Mouse (Mus musculus): ENCODE measurements around the gene Klhl36. TPM values are rescaled to one million over a fixed set of nuclear protein-coding genes. Genes with fewer than 3 reads are reported as not detected.

Gene Klhl36
- 10.8 and 11.1 TPM in 2 replicates for polyA plus RNA-seq (2016; fragmentation: Nextera tagmentation; extraction: Ambion mirVana)

GRCm38 (mm10) chr8:119861706-119862389, at the start of gene Klhl36:
Gene Klhl36 (plus strand): TSS chr8:119862266.
- Histone ChIP-seq H3K27me3 (ENCODE audit: poor library complexity, severe bottlenecking) (peaks cover 60% of the 10 kb centered on the region), H3K4me1 (peaks cover 36% of the 10 kb centered on the region), H3K36me3 (replicated peaks) (no peaks in the 10 kb centered on the region), H3K4me3 (peak within 1 kb of the TSS; percentile 90), H3K27ac (peak within 1 kb of the TSS; percentile 88), H3K9me3 (no peaks in the 10 kb centered on the region)
- WGBS = under 1% methylated on average over 35 of the region's 35 CpGs
- DNase-seq (ENCODE audit: extremely low spot score, low spot score) = peak; percentile 97

- no peak for DNase-seq (ENCODE audit: extremely low spot score, low spot score)
- no peaks in the 10 kb centered on the region for H3K9me3 ChIP-seq
- peak overlapping the region; percentile 82 for H3K27ac ChIP-seq
- H3K4me3 ChIP-seq = no peak overlapping the region
- H3K36me3 ChIP-seq (replicated peaks) = peaks cover 52% of the 10 kb centered on the region
- H3K4me1 ChIP-seq = peaks cover 76% of the 10 kb centered on the region
- WGBS = 84% methylated on average over 12 of the region's 12 CpGs
- no peaks in the 10 kb centered on the region for H3K27me3 ChIP-seq (ENCODE audit: poor library complexity, severe bottlenecking)
These were observed 49.2 kb upstream of the Klhl36 start for GRCm38 (mm10) chr8:119812650-119813431.

GRCm38 (mm10) chr8:119816219-119816618, 45.8 kb upstream of the Klhl36 start:
- no peak for DNase-seq (ENCODE audit: extremely low spot score, low spot score)
- peaks cover 73% of the 10 kb centered on the region for H3K4me1 ChIP-seq
- H3K27me3 ChIP-seq (ENCODE audit: poor library complexity, severe bottlenecking) = no peaks in the 10 kb centered on the region
- no peaks in the 10 kb centered on the region for H3K9me3 ChIP-seq
- H3K4me3 ChIP-seq = no peak overlapping the region
- H3K27ac ChIP-seq = peak overlapping the region; percentile 58
- H3K36me3 ChIP-seq (replicated peaks) = peaks cover 55% of the 10 kb centered on the region
- WGBS = 77% methylated on average over 6 of the region's 6 CpGs

DNA sequence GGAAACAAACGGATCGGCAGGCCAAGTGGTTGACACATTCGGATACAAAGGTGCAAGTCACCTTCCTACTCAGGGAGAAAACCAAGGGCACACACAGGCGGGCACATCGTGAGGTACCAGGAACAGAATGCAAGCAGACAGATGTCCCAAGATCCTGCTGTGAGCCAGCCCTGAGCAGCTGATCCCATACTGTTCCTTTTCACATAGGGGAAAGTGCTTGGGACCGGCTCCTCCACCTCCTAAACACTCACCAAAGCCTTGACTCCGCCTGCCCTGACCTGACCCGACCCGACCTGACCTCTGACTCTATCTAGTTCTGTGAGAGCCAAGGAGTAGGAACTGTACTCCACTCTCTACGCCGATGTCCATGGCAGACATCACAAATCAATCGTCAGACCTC, 44.6 kb upstream of the Klhl36 start:
- Histone ChIP-seq H3K27me3 (ENCODE audit: poor library complexity, severe bottlenecking) (no peaks in the 10 kb centered on the region), H3K36me3 (replicated peaks) (peaks cover 67% of the 10 kb centered on the region), H3K27ac (peak overlapping the region; percentile 58; the same call in 1 of the 2 replicates), H3K9me3 (no peaks in the 10 kb centered on the region), H3K4me3 (no peak overlapping the region), H3K4me1 (peaks cover 61% of the 10 kb centered on the region)
- DNase-seq (ENCODE audit: extremely low spot score, low spot score) = no peak
- 32% methylated on average over 12 of the region's 12 CpGs for WGBS

- 79% methylated on average over 7 of the region's 7 CpGs for WGBS
- DNase-seq (ENCODE audit: extremely low spot score, low spot score) = no peak
- peaks cover 75% of the 10 kb centered on the region for H3K36me3 ChIP-seq (replicated peaks)
- no peak overlapping the region; the same call in 1 of the 2 replicates for H3K27ac ChIP-seq
- no peaks in the 10 kb centered on the region for H3K9me3 ChIP-seq
- peaks cover 51% of the 10 kb centered on the region for H3K4me1 ChIP-seq
- H3K4me3 ChIP-seq = no peak overlapping the region
- no peaks in the 10 kb centered on the region for H3K27me3 ChIP-seq (ENCODE audit: poor library complexity, severe bottlenecking)
These were observed 42.8 kb upstream of the Klhl36 start for GRCm38 (mm10) chr8:119819316-119819715.

GRCm38 (mm10) chr8:119819976-119820375, 42.1 kb upstream of the Klhl36 start:
- H3K9me3 ChIP-seq = no peaks in the 10 kb centered on the region
- H3K36me3 ChIP-seq (replicated peaks) = peaks cover 69% of the 10 kb centered on the region
- no peak for DNase-seq (ENCODE audit: extremely low spot score, low spot score)
- H3K27ac ChIP-seq = no peak overlapping the region
- no peak overlapping the region for H3K4me3 ChIP-seq
- no peaks in the 10 kb centered on the region for H3K27me3 ChIP-seq (ENCODE audit: poor library complexity, severe bottlenecking)
- WGBS = 95% methylated on average over 8 of the region's 8 CpGs
- H3K4me1 ChIP-seq = peaks cover 54% of the 10 kb centered on the region

GRCm38 (mm10) chr8:119821691-119822090, 40.4 kb upstream of the Klhl36 start:
- Histone ChIP-seq H3K36me3 (replicated peaks) (peaks cover 58% of the 10 kb centered on the region), H3K9me3 (no peaks in the 10 kb centered on the region), H3K27me3 (ENCODE audit: poor library complexity, severe bottlenecking) (no peaks in the 10 kb centered on the region), H3K4me3 (no peak overlapping the region), H3K27ac (no peak overlapping the region), H3K4me1 (peaks cover 58% of the 10 kb centered on the region)
- 96% methylated on average over 6 of the region's 6 CpGs for WGBS
- no peak for DNase-seq (ENCODE audit: extremely low spot score, low spot score)

- H3K4me3 ChIP-seq = no peak overlapping the region
- no peak for DNase-seq (ENCODE audit: extremely low spot score, low spot score)
- no peaks in the 10 kb centered on the region for H3K9me3 ChIP-seq
- WGBS = 96% methylated on average over 9 of the region's 9 CpGs
- H3K36me3 ChIP-seq (replicated peaks) = peaks cover 57% of the 10 kb centered on the region
- no peak overlapping the region for H3K27ac ChIP-seq
- peaks cover 59% of the 10 kb centered on the region for H3K4me1 ChIP-seq
- H3K27me3 ChIP-seq (ENCODE audit: poor library complexity, severe bottlenecking) = no peaks in the 10 kb centered on the region
These were observed 38.8 kb upstream of the Klhl36 start for GRCm38 (mm10) chr8:119823278-119823677.

- Histone ChIP-seq H3K4me3 (no peak overlapping the region), H3K27ac (peak overlapping the region; percentile 27; the same call in 1 of the 2 replicates), H3K27me3 (ENCODE audit: poor library complexity, severe bottlenecking) (no peaks in the 10 kb centered on the region), H3K9me3 (no peaks in the 10 kb centered on the region), H3K4me1 (peaks cover 59% of the 10 kb centered on the region), H3K36me3 (replicated peaks) (peaks cover 50% of the 10 kb centered on the region)
- DNase-seq (ENCODE audit: extremely low spot score, low spot score) = no peak
- WGBS = 56% methylated on average over 4 of the region's 4 CpGs
These were observed 38.0 kb upstream of the Klhl36 start for GRCm38 (mm10) chr8:119824100-119824499.

- Histone ChIP-seq H3K9me3 (no peaks in the 10 kb centered on the region), H3K27ac (no peak overlapping the region), H3K4me1 (peaks cover 59% of the 10 kb centered on the region), H3K36me3 (replicated peaks) (peaks cover 45% of the 10 kb centered on the region), H3K27me3 (ENCODE audit: poor library complexity, severe bottlenecking) (no peaks in the 10 kb centered on the region), H3K4me3 (no peak overlapping the region)
- no peak for DNase-seq (ENCODE audit: extremely low spot score, low spot score)
- 87% methylated on average over 11 of the region's 11 CpGs for WGBS
These were observed 37.2 kb upstream of the Klhl36 start for GRCm38 (mm10) chr8:119824809-119825273.

GRCm38 (mm10) chr8:119825950-119826730, 35.9 kb upstream of the Klhl36 start:
- Histone ChIP-seq H3K4me1 (peaks cover 72% of the 10 kb centered on the region), H3K4me3 (no peak overlapping the region), H3K27ac (peak overlapping the region; percentile 26; the same call in 1 of the 2 replicates), H3K9me3 (no peaks in the 10 kb centered on the region), H3K36me3 (replicated peaks) (peaks cover 33% of the 10 kb centered on the region), H3K27me3 (ENCODE audit: poor library complexity, severe bottlenecking) (no peaks in the 10 kb centered on the region)
- no peak for DNase-seq (ENCODE audit: extremely low spot score, low spot score)
- 90% methylated on average over 19 of the region's 19 CpGs for WGBS

DNA sequence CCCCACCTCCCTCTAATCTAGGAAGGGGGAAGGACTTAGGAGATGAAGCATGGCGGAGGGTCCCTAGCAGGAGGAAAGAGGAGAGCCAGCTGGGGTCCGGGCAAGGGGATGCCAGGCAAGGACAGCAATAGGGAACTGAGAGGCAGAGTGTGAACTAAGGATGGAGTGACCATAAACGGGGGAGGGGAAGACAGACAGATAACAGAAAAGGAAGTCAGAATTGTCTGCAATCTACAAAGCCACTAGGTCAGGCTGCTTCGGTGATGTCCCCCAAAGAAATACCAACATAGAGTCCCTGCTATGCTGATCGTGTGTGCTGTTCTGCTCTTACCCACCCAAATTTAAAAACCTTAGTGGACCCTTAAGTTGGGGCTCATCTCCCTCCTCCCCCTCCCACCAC, 35.1 kb upstream of the Klhl36 start:
- peaks cover 81% of the 10 kb centered on the region for H3K4me1 ChIP-seq
- no peak overlapping the region for H3K4me3 ChIP-seq
- DNase-seq (ENCODE audit: extremely low spot score, low spot score) = no peak
- H3K9me3 ChIP-seq = no peaks in the 10 kb centered on the region
- peak overlapping the region; percentile 80 for H3K27ac ChIP-seq
- no peaks in the 10 kb centered on the region for H3K27me3 ChIP-seq (ENCODE audit: poor library complexity, severe bottlenecking)
- peaks cover 25% of the 10 kb centered on the region for H3K36me3 ChIP-seq (replicated peaks)
- 86% methylated on average over 5 of the region's 5 CpGs for WGBS
